Mouse (Mus musculus) heart, postnatal 0 days (tissue): ENCODE measurements around the gene Tnnc2. TPM values are rescaled to one million over a fixed set of nuclear protein-coding genes. Genes with fewer than 3 reads are reported as not detected.

ENCODE experiments used
- ATAC-seq: fragments of 200-750 bp; cut with Nextera tagmentation; 2 replicates; pipeline ENCODE4 v1.8.0; 2017; ENCODE audit warnings: low read depth, moderate number of reproducible peaks, moderate library complexity; ENCODE audit not compliant: insufficient read depth
- DNase-seq: peaks from one replicate; pipeline ENCODE4 v3.0.0-alpha.2; 2016; ENCODE audit warnings: low spot score
- H3K27ac ChIP-seq: fragments of 300-500 bp; sonication (generic); 2 replicates; pipeline ENCODE4 v1.5.1; 2014; ENCODE audit warnings: low read depth, mild to moderate bottlenecking
- H3K27me3 ChIP-seq: fragments of 300-500 bp; sonication (generic); 2 replicates; pipeline ENCODE4 v1.6.1; 2014; ENCODE audit warnings: low read length, mixed read lengths; ENCODE audit not compliant: control insufficient read depth, insufficient read depth
- H3K36me3 ChIP-seq: fragments of 300-500 bp; sonication (generic); replicated peaks from 2 replicates; pipeline ENCODE4 v1.6.1; 2014; ENCODE audit warnings: low read length, mixed read lengths; ENCODE audit not compliant: control insufficient read depth, insufficient read depth
- H3K4me1 ChIP-seq: fragments of 300-500 bp; sonication (generic); 2 replicates; pipeline ENCODE4 v1.6.1; 2014; ENCODE audit warnings: antibody characterized with exemption; ENCODE audit not compliant: control insufficient read depth, insufficient read depth
- H3K4me2 ChIP-seq: fragments of 300-500 bp; sonication (generic); 2 replicates; pipeline ENCODE4 v1.6.1; 2014; ENCODE audit warnings: low read depth, mild to moderate bottlenecking, low read length, moderate library complexity
- H3K4me3 ChIP-seq: fragments of 300-500 bp; sonication (generic); 2 replicates; pipeline ENCODE4 v1.5.1; 2014; ENCODE audit warnings: low read depth, low read length
- H3K9ac ChIP-seq: fragments of 300-500 bp; sonication (generic); replicated peaks from 2 replicates; pipeline ENCODE4 v1.6.1; 2014; ENCODE audit warnings: low read depth, low read length, mixed read lengths
- H3K9me3 ChIP-seq: fragments of 300-500 bp; sonication (generic); replicated peaks from 2 replicates; pipeline ENCODE4 v1.6.1; 2016; ENCODE audit warnings: low read length; ENCODE audit not compliant: control insufficient read depth
- CTCF ChIP-seq: IDR thresholded peaks from 2 replicates; pipeline ENCODE4 v1.5.1; 2016; ENCODE audit warnings: antibody characterized with exemption, control low read depth, low read depth
- EP300 ChIP-seq: IDR thresholded peaks from 2 replicates; pipeline ENCODE4 v1.6.1; 2016; ENCODE audit warnings: antibody characterized with exemption, low read depth
- WGBS: fragments of 180-500 bp; shearing (Covaris S2); extraction: QIAGEN DNeasy Blood & Tissue Kit; methylation state at CpG from one replicate; pipeline ENCODE4 v1.1.7; 2014; 5-methylcytosine and 5-hydroxymethylcytosine counted together
- polyA plus RNA-seq: library from polyadenylated mRNA; unstranded; fragments of >200 nt; fragmentation: Nextera tagmentation; extraction: Ambion mirVana; gene quantifications from 2 replicates; pipeline ENCODE4 v1.2.1, GENCODE M21; 2015
- total RNA-seq: library from RNA; depleted of rRNA; stranded (reverse); fragments of >200 nt; gene quantifications from 2 replicates; pipeline ENCODE4 v1.2.3, GENCODE M21; 2014; ENCODE audit warnings: low replicate concordance

The Tnnc2 gene
- total and polyA plus RNA-seq, 2 experiments from 2014 or later, result 0.25 to 5.0 TPM

DNA sequence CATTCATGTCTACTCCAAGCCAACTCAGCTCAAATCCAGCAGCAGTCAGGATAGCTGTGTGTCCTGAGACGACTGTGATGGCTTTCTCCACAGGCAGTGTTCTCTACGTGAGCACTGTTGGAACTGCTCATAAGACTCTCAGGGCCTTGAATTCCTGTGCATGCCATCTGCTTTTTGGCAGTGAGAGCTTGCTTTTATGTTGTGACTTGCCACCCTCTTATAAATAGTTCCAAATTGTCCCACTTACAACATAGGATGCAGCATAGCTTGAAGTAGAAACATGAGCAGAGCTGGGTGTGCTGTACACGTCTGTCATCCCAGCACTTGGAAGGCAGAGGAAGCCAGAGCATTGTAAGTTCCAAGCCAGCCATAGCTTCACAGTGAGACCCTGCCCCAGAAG, 13.9 kb downstream of the Tnnc2 start:
- 44% methylated on average over 3 of the region's 3 CpGs for WGBS
- 0 out of 2 replicates have a peak, but pooled peaks cover 10% of the 10 kb centered on the region for H3K4me1 ChIP-seq
- peak overlapping the region; percentile 36; the same call in 1 of the 2 replicates for H3K27ac ChIP-seq
- no peak for ATAC-seq
- no peak overlapping the region for H3K4me3 ChIP-seq
- no peak overlapping the region for H3K4me2 ChIP-seq
- H3K27me3 ChIP-seq, result no peaks in the 10 kb centered on the region
- DNase-seq, result no peak
- peaks cover 64% of the 10 kb centered on the region for H3K36me3 ChIP-seq
- no peak for TF ChIP-seq EP300
- no peak for TF ChIP-seq CTCF
- H3K9ac ChIP-seq, result no peak overlapping the region
- H3K9me3 ChIP-seq, result no peaks in the 10 kb centered on the region

DNA sequence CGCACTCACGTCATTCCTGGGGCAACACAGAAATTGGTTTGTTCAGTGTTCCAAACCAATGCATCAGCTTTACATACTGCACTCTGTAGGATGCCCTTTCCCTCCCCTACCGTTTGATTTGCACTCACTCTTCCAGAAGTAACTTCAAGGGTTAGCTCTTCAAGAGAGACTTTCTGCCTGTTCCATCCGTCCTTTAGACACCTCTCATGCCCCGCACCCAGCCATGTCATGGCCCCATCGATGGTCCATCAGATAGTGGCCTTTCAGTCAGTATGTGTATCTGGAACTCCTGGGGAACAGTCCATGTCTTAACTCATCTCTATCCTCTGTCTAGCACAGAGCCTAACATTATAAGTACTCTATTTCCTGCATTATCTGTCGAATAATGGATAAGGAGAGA, 17.2 kb downstream of the Tnnc2 start:
- no peaks in the 10 kb centered on the region for H3K9me3 ChIP-seq
- no peak overlapping the region for H3K27ac ChIP-seq
- TF ChIP-seq CTCF (no peak), EP300 (no peak)
- no peak overlapping the region for H3K4me3 ChIP-seq
- H3K4me2 ChIP-seq, result no peak overlapping the region
- 82% methylated on average over 7 of the region's 7 CpGs for WGBS
- H3K9ac ChIP-seq, result no peak overlapping the region
- DNase-seq (no peak), ATAC-seq (no peak)
- no peaks in the 10 kb centered on the region for H3K27me3 ChIP-seq
- H3K4me1 ChIP-seq, result 0 out of 2 replicates have a peak, but pooled peaks cover 4% of the 10 kb centered on the region
- H3K36me3 ChIP-seq, result peaks cover 87% of the 10 kb centered on the region

DNA sequence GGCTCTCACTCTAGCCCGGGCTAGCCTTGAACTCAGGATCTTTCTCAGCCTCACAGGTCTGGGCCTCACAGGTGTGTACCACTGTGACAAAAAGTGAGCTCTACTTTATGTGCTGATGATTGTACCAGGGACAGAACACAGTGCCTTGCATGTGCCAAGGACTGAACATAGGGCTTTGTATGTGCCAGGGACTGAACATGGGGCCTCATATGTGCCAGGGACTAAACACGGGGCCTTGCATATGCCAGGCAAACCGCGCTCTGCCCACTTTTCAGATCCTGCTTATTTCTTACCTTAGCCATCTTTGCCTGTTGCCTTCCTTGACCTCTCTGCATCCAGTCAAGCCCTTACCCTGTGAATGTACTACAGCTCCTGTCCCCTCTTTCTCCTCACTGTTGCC, 17.8 kb downstream of the Tnnc2 start:
- no peak overlapping the region for H3K4me2 ChIP-seq
- H3K4me3 ChIP-seq, result no peak overlapping the region
- no peaks in the 10 kb centered on the region for H3K27me3 ChIP-seq
- H3K36me3 ChIP-seq, result peaks cover 88% of the 10 kb centered on the region
- 0 out of 2 replicates have a peak, but pooled peaks cover 4% of the 10 kb centered on the region for H3K4me1 ChIP-seq
- no peak for ATAC-seq
- no peak for DNase-seq
- H3K9me3 ChIP-seq, result no peaks in the 10 kb centered on the region
- 93% methylated on average over 4 of the region's 4 CpGs for WGBS
- H3K27ac ChIP-seq, result 0 out of 2 replicates have a peak overlapping the region, but pooled peaks have one; percentile 18
- TF ChIP-seq EP300 (peak; percentile 5; the same call in 1 of the 2 replicates), CTCF (no peak)
- H3K9ac ChIP-seq, result no peak overlapping the region

DNA sequence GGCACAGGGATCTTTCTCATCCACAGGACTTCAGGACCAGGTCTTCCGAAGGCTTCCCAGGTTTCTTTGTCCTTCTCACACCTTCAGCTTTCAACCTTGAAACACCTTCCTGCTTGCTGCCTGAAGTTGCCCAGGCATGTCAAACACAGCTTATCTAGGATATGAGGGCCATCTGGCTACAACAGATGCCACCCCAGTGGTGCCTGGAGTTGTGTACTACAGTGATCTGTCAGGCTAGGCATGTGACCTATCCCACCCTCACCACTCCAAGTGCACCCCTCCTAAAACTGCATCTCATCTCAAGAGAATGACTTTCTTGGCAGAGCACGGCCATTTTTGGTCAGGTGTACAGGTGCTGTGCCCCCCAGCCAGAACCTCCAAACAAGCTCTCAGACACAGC, 18.3 kb downstream of the Tnnc2 start:
- Histone ChIP-seq H3K27ac (peak overlapping the region; percentile 18), H3K9ac (no peak overlapping the region), H3K4me2 (no peak overlapping the region), H3K4me3 (no peak overlapping the region), H3K9me3 (no peaks in the 10 kb centered on the region), H3K27me3 (no peaks in the 10 kb centered on the region), H3K36me3 (peaks cover 89% of the 10 kb centered on the region), H3K4me1 (0 out of 2 replicates have a peak, but pooled peaks cover 4% of the 10 kb centered on the region)
- DNase-seq (no peak), ATAC-seq (peak; percentile 69)
- 67% methylated on average over 2 of the region's 2 CpGs for WGBS
- no peak for TF ChIP-seq CTCF
- TF ChIP-seq EP300, result peak; percentile 22; the same call in 1 of the 2 replicates

DNA sequence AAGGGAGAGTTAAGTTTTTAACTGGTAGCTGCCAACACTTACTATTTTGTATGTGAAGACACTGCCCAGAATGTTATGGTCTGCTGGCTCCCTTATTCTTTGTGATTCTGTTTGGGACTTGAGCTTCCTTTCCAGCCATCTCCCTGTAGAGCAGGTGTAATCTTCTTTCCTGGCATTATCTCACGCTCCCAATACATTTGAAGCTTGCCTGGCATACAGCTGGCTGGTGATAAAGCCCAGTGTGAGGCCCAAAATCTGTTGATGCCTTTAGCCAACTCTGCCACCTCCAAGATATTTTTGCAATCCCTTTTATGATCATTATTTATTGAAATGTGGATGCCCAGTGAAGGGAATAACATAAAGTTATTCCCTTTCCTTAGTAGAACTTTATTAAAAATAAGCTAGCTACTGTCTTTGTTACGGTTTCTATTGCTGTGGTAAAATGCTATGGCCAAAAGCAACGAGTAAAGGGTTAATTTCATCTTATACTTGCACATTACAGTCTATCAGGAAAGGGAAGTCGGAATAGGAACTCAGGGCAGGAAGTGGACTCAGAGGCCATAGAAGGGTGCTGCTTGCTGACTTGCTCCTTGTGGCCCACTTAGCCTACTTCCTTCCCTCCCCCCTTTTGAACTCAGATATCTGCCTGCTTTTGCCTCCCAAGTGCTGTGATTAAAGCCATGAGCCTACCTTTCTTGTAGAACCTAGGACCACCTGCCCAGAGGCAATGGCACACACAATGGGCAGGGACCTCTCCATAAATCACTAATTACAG, 19.5 kb downstream of the Tnnc2 start:
- Histone ChIP-seq H3K27me3 (no peaks in the 10 kb centered on the region), H3K9ac (no peak overlapping the region), H3K4me3 (no peak overlapping the region), H3K27ac (peak overlapping the region; percentile 11; the same call in 1 of the 2 replicates), H3K36me3 (peaks cover 89% of the 10 kb centered on the region), H3K9me3 (no peaks in the 10 kb centered on the region), H3K4me2 (no peak overlapping the region), H3K4me1 (0 out of 2 replicates have a peak, but pooled peaks cover 4% of the 10 kb centered on the region)
- DNase-seq, result no peak
- TF ChIP-seq CTCF (no peak; the same call in 1 of the 2 replicates), EP300 (no peak)
- ATAC-seq, result no peak
- 72% methylated on average over 4 of the region's 4 CpGs for WGBS
